In the genomic region with DNA sequence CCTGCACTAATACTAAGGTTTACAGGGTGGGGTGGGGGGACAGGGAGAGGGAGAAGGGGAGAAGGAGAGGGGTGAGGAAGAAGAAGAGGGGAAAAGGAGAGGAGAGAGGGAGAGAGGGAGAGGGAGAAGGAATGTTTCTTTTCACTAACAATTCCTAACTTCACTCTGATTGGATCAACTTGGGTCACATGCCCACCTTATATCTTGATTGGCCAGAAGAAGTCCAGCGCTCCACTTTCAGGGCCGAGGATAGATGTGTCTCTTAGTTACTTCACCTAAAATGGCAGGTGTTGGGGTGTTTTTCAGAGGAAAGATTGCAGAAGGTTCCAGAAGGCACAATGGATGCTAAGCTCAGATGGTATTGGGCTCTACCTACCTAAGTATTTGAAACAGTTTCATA, we compare ENCODE assay signal across 33 mouse cellular contexts.
"Had no signal": no experiment of that assay in that cellular context is flagged by ENCODE, and none has a peak within 500 bp of the region (broad histone marks: within the 10 kb centered on the region; RNA-seq: fewer than 3 reads in every experiment).

No protein-coding gene starts in this region.

- H3K27ac ChIP-seq: heart, embryonic 10.5 days; heart, embryonic 13.5 days; heart, embryonic 15.5 days; hindbrain, embryonic 10.5 days; hindbrain, embryonic 12.5 days; kidney, postnatal 0 days had no signal

- H3K9ac ChIP-seq: heart, embryonic 12.5 days; heart, embryonic 13.5 days; heart, embryonic 15.5 days; hindbrain, embryonic 12.5 days; hindbrain, embryonic 13.5 days; hindbrain, embryonic 14.5 days; hindbrain, embryonic 15.5 days; kidney, embryonic 15.5 days had no signal

- H3K9me3 ChIP-seq: heart, embryonic 10.5 days; heart, embryonic 12.5 days; heart, embryonic 13.5 days; heart, embryonic 15.5 days; hindbrain, embryonic 10.5 days; hindbrain, embryonic 12.5 days; hindbrain, embryonic 13.5 days; hindbrain, embryonic 15.5 days; kidney, embryonic 15.5 days had no signal

- H3K4me2 ChIP-seq: heart, embryonic 11.5 days; heart, embryonic 12.5 days; heart, embryonic 13.5 days; heart, embryonic 15.5 days; hindbrain, embryonic 12.5 days; hindbrain, embryonic 13.5 days; hindbrain, embryonic 14.5 days; hindbrain, embryonic 15.5 days; kidney, embryonic 15.5 days had no signal

- H3K4me1 ChIP-seq: heart, embryonic 15.5 days; hindbrain, embryonic 12.5 days had no signal

- H3K36me3 ChIP-seq: heart, embryonic 10.5 days; heart, embryonic 12.5 days; heart, embryonic 13.5 days; heart, embryonic 15.5 days; hindbrain, embryonic 10.5 days; hindbrain, embryonic 12.5 days; hindbrain, embryonic 13.5 days; hindbrain, embryonic 15.5 days; kidney, embryonic 15.5 days had no signal

- DNase-seq: heart, postnatal 10 days; heart, postnatal 14 days; heart, postnatal 36 days; heart, postnatal 4 days; kidney, adult 11 months; kidney, adult 18-20 months; kidney, adult 2 months; kidney, adult 8-10 months; kidney, adult 9 months; kidney, postnatal 10 days; kidney, postnatal 14 days; kidney, postnatal 25 days; kidney, postnatal 36 days; kidney, postnatal 4 days; layer of hippocampus, adult 9-11 months; layer of hippocampus, postnatal 36 days had no signal

- H3K4me3 ChIP-seq: heart, embryonic 10.5 days; heart, embryonic 12.5 days; heart, embryonic 13.5 days; heart, embryonic 15.5 days; hindbrain, embryonic 10.5 days; hindbrain, embryonic 12.5 days; hindbrain, embryonic 13.5 days; hindbrain, embryonic 15.5 days; kidney, embryonic 15.5 days; layer of hippocampus, adult 2 months; left cerebral cortex, adult 2 months had no signal

- H3K27me3 ChIP-seq: heart, embryonic 12.5 days; heart, embryonic 13.5 days; heart, embryonic 15.5 days; hindbrain, embryonic 12.5 days; hindbrain, embryonic 13.5 days; hindbrain, embryonic 15.5 days; kidney, embryonic 15.5 days had no signal

- ATAC-seq: hindbrain, embryonic 16.5 days; inflammation-experienced regulatory T-cells, adult 6 months; intestine, postnatal 0 days had no signal
